8 mouse cellular contexts compared by ENCODE assay signal in genomic region chr9:116384176-116385076, GRCm38 (mm10).
DNase-seq lines count a peak whose midpoint lies in the region; ATAC-seq and TF ChIP-seq lines count a peak whose summit lies in the region.

No protein-coding gene starts in this region.

- peak; percentile 75 for TF ChIP-seq CTCF in bone marrow macrophage, adult 2 months (IDR thresholded peaks at IDR 0.05; ENCODE audit: low read depth, low read length)

- no peaks in the 10 kb centered on the region for H3K9me3 ChIP-seq in hindbrain, embryonic 12.5 days (replicated peaks)
- H3K9me3 ChIP-seq in lung, embryonic 16.5 days (ENCODE audit: control insufficient read depth, low read length): no peaks in the 10 kb centered on the region

- no peak overlapping the region for H3K9ac ChIP-seq in hindbrain, embryonic 12.5 days
- peak overlapping the region; percentile 58 for H3K9ac ChIP-seq in lung, embryonic 16.5 days (ENCODE audit: low read length)

- peak; percentile 92 to 97 for DNase-seq in CD8-positive naive resting alpha-beta T cell, adult 2 months (ENCODE audit: low read depth in 2 of 2, low spot score in 2 of 2)
- peak; percentile 51 for DNase-seq in frontal cortex, postnatal 14 days (ENCODE audit: low spot score in 2 of 2)
- DNase-seq in layer of hippocampus, adult 9-11 months: peak; percentile 86
- DNase-seq in right cerebral cortex, postnatal 14 days: peak; percentile 68
- DNase-seq in urinary bladder, postnatal 14 days (ENCODE audit: low spot score): peak; percentile 90

- TF ChIP-seq POLR2A in bone marrow macrophage, adult 2 months (IDR thresholded peaks at IDR 0.05; ENCODE audit: borderline replicate concordance, low read depth, low read length): no peak

- no peak overlapping the region for H3K4me2 ChIP-seq in hindbrain, embryonic 12.5 days (replicated peaks)
- H3K4me2 ChIP-seq in lung, embryonic 16.5 days (ENCODE audit: low read depth, low read length): peak overlapping the region; percentile 58

- H3K4me1 ChIP-seq in bone marrow macrophage, adult 2 months (ENCODE audit: control insufficient read depth, insufficient read depth, low read length): peaks cover 9% of the 10 kb centered on the region
- peaks cover 13% of the 10 kb centered on the region for H3K4me1 ChIP-seq in hindbrain, embryonic 12.5 days
- peaks cover 23% of the 10 kb centered on the region for H3K4me1 ChIP-seq in lung, embryonic 16.5 days (replicated peaks; ENCODE audit: control insufficient read depth, insufficient read depth, low read length)

- no peak overlapping the region for H3K27ac ChIP-seq in bone marrow macrophage, adult 2 months (ENCODE audit: insufficient read depth, low read depth, low read length)
- peak overlapping the region; percentile 71 for H3K27ac ChIP-seq in hindbrain, embryonic 12.5 days
- peak overlapping the region; percentile 96 for H3K27ac ChIP-seq in lung, embryonic 16.5 days (ENCODE audit: low read length)

- H3K27me3 ChIP-seq in hindbrain, embryonic 12.5 days: no peaks in the 10 kb centered on the region
- no peaks in the 10 kb centered on the region for H3K27me3 ChIP-seq in lung, embryonic 16.5 days (ENCODE audit: control insufficient read depth, insufficient read depth, low read depth, low read length)

- WGBS in hindbrain, embryonic 12.5 days: 65% methylated on average over 21 of the region's 21 CpGs
- 44% methylated on average over 21 of the region's 21 CpGs for WGBS in lung, embryonic 16.5 days

- no peak overlapping the region for H3K4me3 ChIP-seq in bone marrow macrophage, adult 2 months (ENCODE audit: insufficient read depth, low read length)
- no peak overlapping the region for H3K4me3 ChIP-seq in hindbrain, embryonic 12.5 days
- H3K4me3 ChIP-seq in lung, embryonic 16.5 days (ENCODE audit: low read length): no peak overlapping the region; the same call in 1 of the 2 replicates

- ATAC-seq in hindbrain, embryonic 12.5 days (ENCODE audit: low FRiP score): no peak
- ATAC-seq in lung, embryonic 16.5 days (ENCODE audit: low read depth): peak; percentile 86

- H3K36me3 ChIP-seq in hindbrain, embryonic 12.5 days: no peaks in the 10 kb centered on the region
- H3K36me3 ChIP-seq in lung, embryonic 16.5 days (ENCODE audit: control insufficient read depth, insufficient read depth, low read length): no peaks in the 10 kb centered on the region
